Mouse (Mus musculus): ENCODE results near the gene Gmnn.

- TF ChIP-seq CTCF (conservative IDR thresholded peaks at IDR 0.05; ENCODE audit: low read length) (no peak), POU5F1 (IDR thresholded peaks at IDR 0.05; ENCODE audit: borderline replicate concordance, low read length) (no peak)
Measured at GRCm38 (mm10) chr13:24717677-24718076, 44.0 kb downstream of the Gmnn start.

Measured in E14TG2a.4 (cell line).